Mouse (Mus musculus): ENCODE measurements around the gene Zfp626.
"Not testable (repeated sequence)": the region's sequence is repeated elsewhere in the genome, so short reads cannot be mapped to it uniquely, and the experiment has no call there.

The Zfp626 gene

GRCm38 (mm10) chr7:27806896-27807295 is at the start of gene Zfp626:
Zfp626 (plus strand) TSS chr7:27807196.
- not testable (repeated sequence) for DNase-seq

GRCm38 (mm10) chr7:27765176-27765886 is 41.7 kb upstream of the Zfp626 start:
- no peak for DNase-seq

- DNase-seq: no peak
Measured at GRCm38 (mm10) chr7:27789306-27789705, 17.7 kb upstream of the Zfp626 start.

- DNase-seq: not testable (repeated sequence)
Measured at GRCm38 (mm10) chr7:27793865-27794264, 13.1 kb upstream of the Zfp626 start.

GRCm38 (mm10) chr7:27794566-27794965 is 12.4 kb upstream of the Zfp626 start:
- DNase-seq: no peak

GRCm38 (mm10) chr7:27797906-27798811 is 8.8 kb upstream of the Zfp626 start:
- no peak for DNase-seq

- no peak for DNase-seq
Measured at GRCm38 (mm10) chr7:27801137-27801536, 5.9 kb upstream of the Zfp626 start.

GRCm38 (mm10) chr7:27802986-27803385 is 4.0 kb upstream of the Zfp626 start:
- no peak for DNase-seq

- peak; percentile 81 for DNase-seq
Measured at GRCm38 (mm10) chr7:27804297-27805030, 2.5 kb upstream of the Zfp626 start.

GRCm38 (mm10) chr7:27807305-27807704 is 309 bp downstream of the Zfp626 start:
- DNase-seq: not testable (repeated sequence)

GRCm38 (mm10) chr7:27818526-27819110 is 11.6 kb downstream of the Zfp626 start:
- DNase-seq: no peak

GRCm38 (mm10) chr7:27822611-27823010 is 15.6 kb downstream of the Zfp626 start:
- DNase-seq: no peak

GRCm38 (mm10) chr7:27834131-27834530 is 27.1 kb downstream of the Zfp626 start:
- no peak for DNase-seq

- DNase-seq: no peak
Measured at GRCm38 (mm10) chr7:27837896-27838295, 30.9 kb downstream of the Zfp626 start.

- DNase-seq: peak; percentile 82
Measured at GRCm38 (mm10) chr7:27838323-27839249, 31.6 kb downstream of the Zfp626 start, which contains the start of gene Zfp59. Zfp59 (plus strand) TSS chr7:27838607.

GRCm38 (mm10) chr7:27839596-27839995 is 32.6 kb downstream of the Zfp626 start:
- DNase-seq: no peak

- DNase-seq: no peak
Measured at GRCm38 (mm10) chr7:27840104-27840503, 33.1 kb downstream of the Zfp626 start.

- DNase-seq: no peak
Measured at GRCm38 (mm10) chr7:27857227-27857626, 50.2 kb downstream of the Zfp626 start, which contains the start of gene Zfp607a. Zfp607a (plus strand) TSS chr7:27857527.

GRCm38 (mm10) chr7:27859301-27860251 is 52.6 kb downstream of the Zfp626 start:
- DNase-seq: no peak
